Mouse (Mus musculus) spleen, adult 2 months (tissue): Measurements from ENCODE around the gene Samd10. TPM values are rescaled to one million over a fixed set of nuclear protein-coding genes. Genes with fewer than 3 reads are reported as not detected.
A peak's percentile ranks its signal among the peaks of the same experiment; 100 is the strongest.

Source experiments
- DNase-seq, 2 experiments: peaks; one replicate each; pipeline versions ENCODE4 v3.0.0 to v3.0.0-alpha.2; 2012 to 2021; ENCODE audit warnings: low spot score in 2 of 2, low read depth in 1 of 2
- H3K27ac ChIP-seq: fragments of 200-500 bp; 2 replicates; pipeline ENCODE4 v1.5.1; 2012; ENCODE audit warnings: low read length, inconsistent platforms; ENCODE audit not compliant: insufficient read depth
- H3K27me3 ChIP-seq: fragments of 200-500 bp; 2 replicates; pipeline ENCODE4 v1.6.1; 2012; ENCODE audit warnings: mild to moderate bottlenecking, moderate library complexity, low read length, inconsistent platforms; ENCODE audit not compliant: control insufficient read depth, insufficient read depth
- H3K36me3 ChIP-seq: fragments of 200-500 bp; 2 replicates; pipeline ENCODE4 v1.6.1; 2012; ENCODE audit warnings: mild to moderate bottlenecking, low read length, inconsistent platforms; ENCODE audit not compliant: control insufficient read depth, insufficient read depth
- H3K4me1 ChIP-seq: fragments of 200-500 bp; 2 replicates; pipeline ENCODE4 v1.6.1; 2011; ENCODE audit warnings: inconsistent platforms; ENCODE audit not compliant: control insufficient read depth, insufficient read depth, insufficient read length
- H3K4me3 ChIP-seq: fragments of 200-500 bp; 2 replicates; pipeline ENCODE4 v1.5.1; 2011; ENCODE audit warnings: mild to moderate bottlenecking, inconsistent platforms; ENCODE audit not compliant: insufficient read depth, insufficient read length; ENCODE audit errors: extremely low read depth
- CTCF ChIP-seq: fragments of 200-500 bp; IDR thresholded peaks from 2 replicates; pipeline ENCODE4 v1.5.1; 2011; ENCODE audit warnings: mild to moderate bottlenecking, inconsistent platforms; ENCODE audit not compliant: insufficient read depth, insufficient read length, insufficient replicate concordance; ENCODE audit errors: extremely low read depth
- POLR2A ChIP-seq: fragments of 200-500 bp; IDR thresholded peaks from 2 replicates; pipeline ENCODE4 v1.6.1; 2011; ENCODE audit warnings: low read depth, low read length, inconsistent platforms
- WGBS: fragments of 180-500 bp; shearing (Covaris S2); methylation state at CpG from one replicate; pipeline ENCODE4 v1.1.7; 2018; 5-methylcytosine and 5-hydroxymethylcytosine counted together
- polyA plus RNA-seq: library from polyadenylated mRNA; depleted of rRNA; stranded (reverse); fragments of >200 nt; gene quantifications from 2 replicates; pipeline ENCODE4 v1.2.3, GENCODE M21; 2012

Samd10 gene
- polyA plus RNA-seq, 1 experiment = 15.0 TPM

GRCm38 (mm10) chr2:181570375-181570774, 28.6 kb downstream of the Samd10 start:
- H3K36me3 ChIP-seq = peaks cover 18% of the 10 kb centered on the region

GRCm38 (mm10) chr2:181569856-181570255, 29.2 kb downstream of the Samd10 start:
- TF ChIP-seq CTCF (no peak), POLR2A (no peak)
- no peaks in the 10 kb centered on the region for H3K4me1 ChIP-seq
- 95% methylated on average over 10 of the region's 10 CpGs for WGBS
- H3K27me3 ChIP-seq = no peaks in the 10 kb centered on the region
- DNase-seq = no peak
- peaks cover 18% of the 10 kb centered on the region for H3K36me3 ChIP-seq
- H3K27ac ChIP-seq = no peak overlapping the region
- H3K4me3 ChIP-seq = no peak overlapping the region

More at GRCm38 (mm10) chr2:181570375-181570774, 28.6 kb downstream of the Samd10 start:
- TF ChIP-seq POLR2A (no peak), CTCF (no peak)
- Histone ChIP-seq H3K27ac (no peak overlapping the region), H3K27me3 (no peaks in the 10 kb centered on the region), H3K4me1 (no peaks in the 10 kb centered on the region), H3K4me3 (no peak overlapping the region)
- 92% methylated on average over 8 of the region's 8 CpGs for WGBS
- no peak for DNase-seq

- Histone ChIP-seq H3K27ac (no peak overlapping the region), H3K36me3 (peaks cover 13% of the 10 kb centered on the region), H3K4me1 (no peaks in the 10 kb centered on the region), H3K27me3 (no peaks in the 10 kb centered on the region), H3K4me3 (no peak overlapping the region)
- 61% methylated on average over 7 of the region's 7 CpGs for WGBS
- DNase-seq = peak in 1 of 2 experiments; percentile 56
- TF ChIP-seq POLR2A (no peak), CTCF (peak; percentile 64; the same call in 1 of the 2 replicates)
Observed at GRCm38 (mm10) chr2:181568272-181569008, 30.6 kb downstream of the Samd10 start.

GRCm38 (mm10) chr2:181567338-181567737, 31.7 kb downstream of the Samd10 start:
- DNase-seq = no peak
- Histone ChIP-seq H3K27ac (no peak overlapping the region), H3K4me1 (no peaks in the 10 kb centered on the region), H3K36me3 (peaks cover 4% of the 10 kb centered on the region), H3K4me3 (no peak overlapping the region), H3K27me3 (no peaks in the 10 kb centered on the region)
- 84% methylated on average over 3 of the region's 3 CpGs for WGBS
- TF ChIP-seq POLR2A = no peak
- TF ChIP-seq CTCF = no peak

- Histone ChIP-seq H3K27me3 (no peaks in the 10 kb centered on the region), H3K4me1 (no peaks in the 10 kb centered on the region), H3K4me3 (no peak overlapping the region), H3K27ac (no peak overlapping the region), H3K36me3 (peaks cover 26% of the 10 kb centered on the region)
- TF ChIP-seq CTCF = no peak
- TF ChIP-seq POLR2A = no peak
- no peak for DNase-seq
Observed at GRCm38 (mm10) chr2:181553772-181554171, 45.2 kb downstream of the Samd10 start.

- H3K4me1 ChIP-seq = peaks cover 2% of the 10 kb centered on the region; the same call in 1 of the 2 replicates
- peaks cover 41% of the 10 kb centered on the region for H3K36me3 ChIP-seq
- no peak overlapping the region for H3K27ac ChIP-seq
- WGBS = 99% methylated on average over 2 of the region's 2 CpGs
- TF ChIP-seq CTCF = no peak
- no peak for TF ChIP-seq POLR2A
- H3K4me3 ChIP-seq = no peak overlapping the region
- no peak for DNase-seq
- H3K27me3 ChIP-seq = no peaks in the 10 kb centered on the region
Observed at GRCm38 (mm10) chr2:181550233-181550632, 48.8 kb downstream of the Samd10 start.

- Histone ChIP-seq H3K4me3 (no peak overlapping the region), H3K36me3 (peaks cover 42% of the 10 kb centered on the region), H3K27me3 (no peaks in the 10 kb centered on the region), H3K27ac (peak overlapping the region; percentile 5; the same call in 1 of the 2 replicates), H3K4me1 (peaks cover 2% of the 10 kb centered on the region; the same call in 1 of the 2 replicates)
- 70% methylated on average over 5 of the region's 5 CpGs for WGBS
- no peak for DNase-seq
- TF ChIP-seq CTCF (no peak), POLR2A (no peak)
Observed at GRCm38 (mm10) chr2:181548682-181549081, 50.3 kb downstream of the Samd10 start.
